Mouse (Mus musculus) myocyte (in vitro differentiated cells): Measurements from ENCODE around the gene Cdk5r2.

Source experiments
- CEBPB ChIP-seq: IDR thresholded peaks from 2 replicates; pipeline ENCODE4 v1.6.1; 2011; ENCODE audit warnings: mild to moderate bottlenecking, moderate library complexity; ENCODE audit not compliant: poor library complexity, insufficient read depth, severe bottlenecking
- E2F4 ChIP-seq: IDR thresholded peaks from one replicate; pipeline ENCODE4 v1.6.1; 2011; ENCODE audit warnings: mild to moderate bottlenecking, control low read depth, moderate library complexity; ENCODE audit not compliant: insufficient read depth
- MAX ChIP-seq: IDR thresholded peaks from one replicate; pipeline ENCODE4 v1.6.1; 2011; ENCODE audit warnings: low read depth, mild to moderate bottlenecking, control low read depth
- MYOD1 ChIP-seq, 3 experiments: IDR thresholded peaks; one replicate each; pipeline ENCODE4 v1.6.1; 2011; ENCODE audit warnings: control low read depth in 2 of 3, low read depth in 2 of 3, mild to moderate bottlenecking in 2 of 3, moderate library complexity in 1 of 3; ENCODE audit not compliant: insufficient read length in 2 of 3, control insufficient read depth in 1 of 3
- MYOG ChIP-seq, 3 experiments: IDR thresholded peaks; one replicate each; pipeline ENCODE4 v1.6.1; 2011; ENCODE audit warnings: control low read depth in 2 of 3, low read depth in 2 of 3, mild to moderate bottlenecking in 2 of 3; ENCODE audit not compliant: insufficient read length in 2 of 3, control insufficient read depth in 1 of 3, insufficient read depth in 1 of 3
- POLR2A ChIP-seq: IDR thresholded peaks from one replicate; pipeline ENCODE4 v1.6.1; 2011; ENCODE audit warnings: low read depth, mild to moderate bottlenecking, control low read depth, moderate library complexity; ENCODE audit not compliant: insufficient read length
- POLR2AphosphoS2 ChIP-seq: IDR thresholded peaks from one replicate; pipeline ENCODE4 v1.6.1; 2011; ENCODE audit warnings: low read depth, control low read depth; ENCODE audit not compliant: insufficient read length
- REST ChIP-seq: IDR thresholded peaks from one replicate; pipeline ENCODE4 v1.6.1; 2011; ENCODE audit warnings: mild to moderate bottlenecking, control low read depth, moderate library complexity; ENCODE audit not compliant: insufficient read depth, insufficient read length
- SRF ChIP-seq: IDR thresholded peaks from one replicate; pipeline ENCODE4 v1.6.1; 2011; ENCODE audit warnings: low read depth; ENCODE audit not compliant: control insufficient read depth, insufficient read length
- TCF12 ChIP-seq: IDR thresholded peaks from one replicate; pipeline ENCODE4 v1.6.1; 2011; ENCODE audit warnings: mild to moderate bottlenecking, control low read depth; ENCODE audit not compliant: poor library complexity, insufficient read depth, severe bottlenecking
- TCF3 ChIP-seq: IDR thresholded peaks from one replicate; pipeline ENCODE4 v1.6.1; 2011; ENCODE audit warnings: low read depth, control low read depth; ENCODE audit not compliant: insufficient read length
- USF1 ChIP-seq: IDR thresholded peaks from one replicate; pipeline ENCODE4 v1.6.1; 2011; ENCODE audit warnings: low read depth, mild to moderate bottlenecking, control low read depth, moderate library complexity

GRCm38 (mm10) chr1:74901686-74902085 lies 47.0 kb downstream of the Cdk5r2 start:
- no peak for TF ChIP-seq CEBPB
- no peak for TF ChIP-seq POLR2A
- no peak for TF ChIP-seq USF1
- no peak for TF ChIP-seq MYOD1 (IDR thresholded peaks at IDR 0.05; ENCODE audit: control insufficient read depth in 1 of 3, insufficient read length in 2 of 3, low read depth in 2 of 3)
- TF ChIP-seq TCF12 = no peak
- TF ChIP-seq E2F4 = no peak
- TF ChIP-seq MYOG (IDR thresholded peaks at IDR 0.05; ENCODE audit: control insufficient read depth in 1 of 3, insufficient read depth in 1 of 3, insufficient read length in 2 of 3, low read depth in 2 of 3) = no peak
- no peak for TF ChIP-seq SRF
- TF ChIP-seq POLR2AphosphoS2 = no peak
- TF ChIP-seq MAX = no peak
- no peak for TF ChIP-seq TCF3
- no peak for TF ChIP-seq REST
